Mouse (Mus musculus) hindbrain, postnatal 0 days (tissue): ENCODE measurements around the gene Ccdc81. TPM values are rescaled to one million over a fixed set of nuclear protein-coding genes. Genes with fewer than 3 reads are reported as not detected.

Source experiments
- ATAC-seq: fragments of 200-750 bp; cut with Nextera tagmentation; 2 replicates; pipeline ENCODE4 v1.8.0; 2017; ENCODE audit warnings: mild to moderate bottlenecking, moderate TSS enrichment, moderate library complexity
- DNase-seq: peaks from one replicate; pipeline ENCODE4 v3.0.0-alpha.2; 2015; ENCODE audit warnings: low spot score
- H3K27ac ChIP-seq: fragments of 300-500 bp; sonication (generic); 2 replicates; pipeline ENCODE4 v1.5.1; 2014; ENCODE audit warnings: mild to moderate bottlenecking
- H3K27me3 ChIP-seq: fragments of 300-500 bp; sonication (generic); 2 replicates; pipeline ENCODE4 v1.6.1; 2014; ENCODE audit warnings: low read length, mixed read lengths; ENCODE audit not compliant: insufficient read depth
- H3K36me3 ChIP-seq: fragments of 300-500 bp; sonication (generic); 2 replicates; pipeline ENCODE4 v1.6.1; 2014; ENCODE audit warnings: low read length, mixed read lengths; ENCODE audit not compliant: insufficient read depth
- H3K4me1 ChIP-seq: fragments of 300-500 bp; sonication (generic); 2 replicates; pipeline ENCODE4 v1.6.1; 2014; ENCODE audit warnings: antibody characterized with exemption, low read length, mixed read lengths; ENCODE audit not compliant: insufficient read depth
- H3K4me2 ChIP-seq: fragments of 300-500 bp; sonication (generic); 2 replicates; pipeline ENCODE4 v1.6.1; 2014; ENCODE audit warnings: low read depth, mild to moderate bottlenecking, low read length, moderate library complexity, mixed read lengths
- H3K4me3 ChIP-seq: fragments of 300-500 bp; sonication (generic); 2 replicates; pipeline ENCODE4 v1.5.1; 2014; ENCODE audit warnings: low read length
- H3K9ac ChIP-seq: fragments of 300-500 bp; sonication (generic); replicated peaks from 2 replicates; pipeline ENCODE4 v1.6.1; 2014; ENCODE audit warnings: mild to moderate bottlenecking, low read length, moderate library complexity, mixed read lengths
- H3K9me3 ChIP-seq: fragments of 300-500 bp; sonication (generic); 2 replicates; pipeline ENCODE4 v1.6.1; 2016; ENCODE audit warnings: low read length, mixed read lengths
- CTCF ChIP-seq: IDR thresholded peaks from 2 replicates; pipeline ENCODE4 v1.5.1; 2016; ENCODE audit warnings: antibody characterized with exemption, control low read depth, low read depth
- WGBS: fragments of 180-500 bp; shearing (Covaris S2); extraction: QIAGEN DNeasy Blood & Tissue Kit; methylation state at CpG from one replicate; pipeline ENCODE4 v1.1.7; 2014; 5-methylcytosine and 5-hydroxymethylcytosine counted together
- polyA plus RNA-seq: library from polyadenylated mRNA; unstranded; fragments of >200 nt; fragmentation: Nextera tagmentation; extraction: Ambion mirVana; gene quantifications from 2 replicates; pipeline ENCODE4 v1.2.1, GENCODE M21; 2015
- total RNA-seq: library from RNA; depleted of rRNA; stranded (reverse); fragments of >200 nt; gene quantifications from 2 replicates; pipeline ENCODE4 v1.2.3, GENCODE M21; 2014

Ccdc81 gene
- total and polyA plus RNA-seq, 2 experiments from 2014 or later, result 0.42 to 0.76 TPM

DNA sequence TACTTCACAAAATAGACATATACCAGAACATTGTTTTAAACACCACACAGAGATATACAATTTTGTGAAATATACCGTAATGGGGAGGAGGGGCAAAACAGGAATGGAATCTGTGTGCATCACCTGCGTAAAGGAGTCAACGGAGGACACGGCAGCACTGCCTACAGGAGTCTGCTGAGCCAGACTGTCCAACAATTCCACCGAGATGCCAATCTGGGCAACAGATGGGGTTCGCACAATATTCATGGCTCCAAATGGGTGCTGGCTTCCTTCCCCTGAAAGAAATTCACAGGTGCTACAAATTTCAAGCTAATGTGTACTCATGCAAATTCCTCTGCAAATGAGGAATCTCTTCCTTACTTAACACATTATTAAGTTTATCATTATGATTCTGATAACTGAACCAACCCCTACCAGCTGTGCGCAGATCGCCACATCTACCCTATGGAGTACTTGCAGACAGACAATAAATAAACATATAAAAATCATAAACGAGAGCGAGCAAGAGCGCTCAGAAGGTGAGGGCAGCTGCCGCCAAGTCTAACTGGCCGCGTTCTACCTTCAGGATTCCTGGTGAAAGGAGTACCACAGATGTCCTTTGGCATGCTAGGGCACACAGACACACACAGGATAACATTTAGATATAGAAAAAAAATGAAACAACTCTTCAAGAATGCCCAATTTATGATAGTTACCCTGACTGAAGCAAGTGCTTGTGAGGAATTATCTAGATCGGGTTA is 20.2 kb upstream of the Ccdc81 start:
- no peak overlapping the region for H3K4me2 ChIP-seq
- DNase-seq (no peak), ATAC-seq (no peak)
- H3K4me1 ChIP-seq, result no peaks in the 10 kb centered on the region
- no peak for TF ChIP-seq CTCF
- no peaks in the 10 kb centered on the region for H3K9me3 ChIP-seq
- WGBS, result 90% methylated on average over 15 of the region's 15 CpGs
- no peak overlapping the region for H3K4me3 ChIP-seq
- 0 out of 2 replicates have a peak, but pooled peaks cover 13% of the 10 kb centered on the region for H3K36me3 ChIP-seq
- H3K9ac ChIP-seq, result no peak overlapping the region
- no peak overlapping the region for H3K27ac ChIP-seq
- no peaks in the 10 kb centered on the region for H3K27me3 ChIP-seq

GRCm38 (mm10) chr7:89917776-89918175 is 14.3 kb upstream of the Ccdc81 start:
- 88% methylated on average over 4 of the region's 4 CpGs for WGBS
- Histone ChIP-seq H3K4me1 (no peaks in the 10 kb centered on the region), H3K9me3 (no peaks in the 10 kb centered on the region), H3K27me3 (no peaks in the 10 kb centered on the region), H3K4me3 (no peak overlapping the region), H3K4me2 (no peak overlapping the region), H3K9ac (no peak overlapping the region), H3K36me3 (peaks cover 8% of the 10 kb centered on the region; the same call in 1 of the 2 replicates), H3K27ac (no peak overlapping the region)
- no peak for TF ChIP-seq CTCF
- ATAC-seq (no peak), DNase-seq (no peak)

DNA sequence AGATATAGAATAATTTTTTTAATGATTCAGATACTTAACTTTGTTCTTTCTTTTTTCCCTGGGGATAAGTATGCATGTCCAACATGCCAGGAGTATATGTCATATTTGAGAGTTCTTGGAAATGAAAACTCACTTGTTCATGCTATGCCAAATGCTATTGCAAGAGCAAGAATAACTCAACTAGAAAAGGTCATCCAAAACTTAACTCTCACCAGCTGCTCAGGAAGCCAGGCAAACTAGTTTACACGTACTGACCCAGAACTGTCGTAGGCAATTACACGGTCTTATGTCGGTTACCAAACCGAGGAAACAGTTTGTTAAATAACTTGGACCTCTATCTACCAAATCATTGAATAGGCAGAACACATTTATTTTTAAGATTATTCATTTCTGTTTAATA is 13.3 kb upstream of the Ccdc81 start:
- Histone ChIP-seq H3K27me3 (no peaks in the 10 kb centered on the region), H3K9me3 (no peaks in the 10 kb centered on the region), H3K36me3 (peaks cover 8% of the 10 kb centered on the region; the same call in 1 of the 2 replicates), H3K4me1 (no peaks in the 10 kb centered on the region), H3K9ac (no peak overlapping the region), H3K4me3 (no peak overlapping the region), H3K27ac (no peak overlapping the region), H3K4me2 (no peak overlapping the region)
- TF ChIP-seq CTCF, result no peak
- ATAC-seq, result no peak
- no peak for DNase-seq
- WGBS, result 93% methylated on average over 5 of the region's 5 CpGs

GRCm38 (mm10) chr7:89913432-89914158 is 10.2 kb upstream of the Ccdc81 start:
- Histone ChIP-seq H3K9me3 (no peaks in the 10 kb centered on the region), H3K4me1 (no peaks in the 10 kb centered on the region), H3K27me3 (no peaks in the 10 kb centered on the region), H3K4me2 (no peak overlapping the region), H3K36me3 (peaks cover 5% of the 10 kb centered on the region; the same call in 1 of the 2 replicates), H3K27ac (no peak overlapping the region), H3K4me3 (no peak overlapping the region), H3K9ac (no peak overlapping the region)
- DNase-seq (no peak), ATAC-seq (no peak)
- no peak for TF ChIP-seq CTCF
- WGBS, result 87% methylated on average over 3 of the region's 3 CpGs

GRCm38 (mm10) chr7:89912356-89912755 is 8.9 kb upstream of the Ccdc81 start:
- no peak overlapping the region for H3K9ac ChIP-seq
- 87% methylated on average over 3 of the region's 3 CpGs for WGBS
- H3K27ac ChIP-seq, result no peak overlapping the region
- H3K4me3 ChIP-seq, result no peak overlapping the region
- no peaks in the 10 kb centered on the region for H3K9me3 ChIP-seq
- no peak for TF ChIP-seq CTCF
- peaks cover 5% of the 10 kb centered on the region; the same call in 1 of the 2 replicates for H3K36me3 ChIP-seq
- no peak for ATAC-seq
- H3K27me3 ChIP-seq, result no peaks in the 10 kb centered on the region
- DNase-seq, result no peak
- no peak overlapping the region for H3K4me2 ChIP-seq
- H3K4me1 ChIP-seq, result no peaks in the 10 kb centered on the region

- Histone ChIP-seq H3K4me2 (no peak overlapping the region), H3K9me3 (no peaks in the 10 kb centered on the region), H3K9ac (no peak overlapping the region), H3K36me3 (no peaks in the 10 kb centered on the region), H3K4me3 (no peak overlapping the region), H3K27ac (no peak overlapping the region), H3K27me3 (no peaks in the 10 kb centered on the region), H3K4me1 (no peaks in the 10 kb centered on the region)
- 87% methylated on average over 4 of the region's 4 CpGs for WGBS
- no peak for TF ChIP-seq CTCF
- ATAC-seq (no peak), DNase-seq (no peak)
Observed at GRCm38 (mm10) chr7:89909711-89910110, 6.3 kb upstream of the Ccdc81 start.
